Mouse (Mus musculus) monocyte, adult 5-6 weeks (primary cell): Measurements from ENCODE around the gene Btbd11. TPM values are rescaled to one million over a fixed set of nuclear protein-coding genes. Genes with fewer than 3 reads are reported as not detected.
"Not testable (repeated sequence)": the region's sequence is repeated elsewhere in the genome, so short reads cannot be mapped to it uniquely, and the experiment has no call there.

Experiments
- ATAC-seq: fragments of 153-309, 156-312 bp; replicated peaks from 2 replicates; pipeline ENCODE4 v1.8.0; 2017; ENCODE audit warnings: mild to moderate bottlenecking; ENCODE audit not compliant: low TSS enrichment, insufficient number of reproducible peaks, severe bottlenecking, poor library complexity, low FRiP score
- total RNA-seq: library from RNA; stranded (forward); fragments of 200-1000, 200-491, 200-594 nt; gene quantifications from 3 replicates; pipeline ENCODE4 v1.2.3, GENCODE M21; 2017

Btbd11 gene
- total RNA-seq, 1 experiment from 2014 or later = 1.6 TPM

DNA sequence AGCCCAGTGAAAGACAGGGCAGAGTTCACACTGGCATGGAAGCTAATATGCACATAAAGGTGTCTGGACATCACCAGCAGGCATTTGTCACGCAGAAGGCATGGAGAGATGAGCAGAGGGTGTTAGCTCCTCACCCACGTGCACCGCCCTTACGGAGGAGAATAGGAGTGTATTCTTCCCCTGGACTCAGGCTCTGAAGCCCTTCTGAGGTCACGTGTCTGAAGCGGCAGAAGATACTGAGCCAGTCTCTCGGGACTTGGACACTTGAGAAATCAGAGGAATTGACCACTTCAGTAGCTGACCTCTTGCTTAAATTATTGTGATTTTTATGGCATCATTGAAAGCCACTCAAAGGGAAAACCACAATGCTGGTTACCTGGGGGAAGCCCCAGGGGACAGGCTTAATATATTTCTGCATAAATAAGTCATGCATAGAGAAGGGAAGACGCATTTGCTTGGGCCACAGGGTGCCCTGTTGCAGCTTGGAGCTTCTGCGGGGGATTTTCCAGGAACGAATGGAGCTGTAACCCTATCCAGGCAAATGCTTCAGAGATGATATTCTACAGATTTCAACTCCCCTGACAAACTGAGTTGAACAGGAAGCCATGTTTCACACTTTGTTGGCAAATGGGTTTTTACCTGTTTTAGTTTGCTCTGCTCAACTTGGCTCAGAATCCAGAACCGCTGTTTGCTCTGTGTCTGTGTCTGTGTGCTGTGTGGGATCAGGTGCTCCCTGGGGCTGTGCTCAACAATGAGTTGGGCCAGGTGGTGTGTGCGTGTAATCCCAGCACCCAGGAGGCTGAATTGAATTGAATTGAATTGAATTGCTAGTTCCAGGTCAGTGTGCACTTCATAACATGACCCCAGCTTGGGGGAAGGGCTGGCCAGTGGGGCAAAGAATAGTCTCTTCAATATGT, 231.1 kb downstream of the Btbd11 start:
- ATAC-seq = no peak

- no peak for ATAC-seq
Observed at GRCm38 (mm10) chr10:85621067-85621466, 234.5 kb downstream of the Btbd11 start.

DNA sequence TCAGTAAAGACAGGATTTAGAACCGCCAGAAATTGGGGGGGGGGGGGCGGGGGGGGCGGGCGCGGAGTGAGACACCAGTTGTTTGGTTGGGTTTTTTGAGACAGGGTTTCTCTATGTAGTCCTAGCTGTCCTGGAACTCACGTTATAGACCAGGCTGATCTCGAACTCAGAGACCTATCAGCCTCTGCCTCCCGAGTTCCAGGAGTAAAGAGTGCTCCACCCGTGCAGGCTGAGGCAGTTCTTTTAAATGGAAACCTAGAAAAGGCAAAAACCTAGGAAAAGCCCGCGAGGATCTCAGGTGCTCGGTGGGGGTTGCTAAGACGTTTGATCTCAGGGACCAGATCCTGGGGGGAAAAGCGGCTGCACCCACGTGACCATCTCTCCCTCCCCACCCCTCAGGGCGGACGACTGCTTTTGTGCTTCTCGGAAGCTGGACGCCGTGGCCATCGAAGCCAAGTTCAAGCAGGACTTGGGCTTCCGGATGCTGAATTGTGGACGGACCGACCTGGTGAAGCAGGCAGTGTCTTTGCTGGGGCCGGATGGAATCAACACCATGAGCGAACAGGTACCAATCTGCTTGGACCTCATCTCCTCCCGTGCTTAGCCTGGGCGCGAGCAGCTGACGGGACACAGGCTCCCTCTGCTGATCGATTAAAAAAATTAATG, 238.0 kb downstream of the Btbd11 start:
- ATAC-seq = 0 out of 2 replicates have a peak, but pooled peaks have one; percentile 15

DNA sequence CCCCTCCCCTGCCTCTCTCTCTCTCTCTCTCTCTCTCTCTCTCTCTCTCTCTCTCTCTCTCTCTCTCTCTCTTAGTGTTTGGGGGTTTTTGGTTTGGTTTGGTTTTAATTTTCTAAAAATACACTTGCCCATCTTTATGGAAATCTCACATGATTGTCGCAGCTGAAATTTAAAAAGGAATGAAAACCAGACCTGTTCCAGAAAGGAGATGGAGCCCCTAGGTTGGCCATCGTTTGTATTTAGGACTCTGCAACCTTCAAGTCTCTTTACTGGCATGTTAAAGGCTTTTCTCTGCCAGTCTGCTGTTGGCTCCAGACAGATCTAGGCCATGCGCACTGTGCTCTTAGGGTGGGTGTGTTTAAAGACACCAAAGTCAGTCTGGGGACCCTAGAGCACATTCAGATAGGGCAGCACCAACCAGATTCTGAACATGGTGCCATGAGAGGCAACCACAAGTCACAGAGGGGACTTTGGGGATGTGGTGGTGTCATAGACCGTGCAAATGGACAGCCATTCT, 238.6 kb downstream of the Btbd11 start:
- no peak for ATAC-seq

- no peak for ATAC-seq
Observed at GRCm38 (mm10) chr10:85632030-85632429, 245.4 kb downstream of the Btbd11 start.

DNA sequence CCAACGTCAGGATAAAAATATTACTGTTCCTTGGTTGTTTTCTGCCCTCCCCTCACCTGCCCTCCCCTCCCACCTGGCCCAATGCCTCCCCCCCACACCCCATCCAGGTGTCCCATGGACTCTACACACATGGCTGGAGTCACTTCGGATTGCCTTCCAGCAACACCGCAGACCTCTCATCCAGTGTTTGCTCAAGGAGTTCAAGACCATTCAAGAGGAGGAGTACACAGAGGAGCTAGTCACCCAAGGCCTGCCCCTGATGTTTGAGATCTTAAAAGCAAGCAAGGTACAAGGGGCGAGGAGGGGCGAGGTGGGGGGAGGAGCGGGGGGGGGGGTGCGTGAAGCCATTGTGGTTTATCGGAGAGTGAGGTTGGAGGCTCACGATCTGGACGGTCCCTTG, 247.0 kb downstream of the Btbd11 start:
- ATAC-seq = no peak

DNA sequence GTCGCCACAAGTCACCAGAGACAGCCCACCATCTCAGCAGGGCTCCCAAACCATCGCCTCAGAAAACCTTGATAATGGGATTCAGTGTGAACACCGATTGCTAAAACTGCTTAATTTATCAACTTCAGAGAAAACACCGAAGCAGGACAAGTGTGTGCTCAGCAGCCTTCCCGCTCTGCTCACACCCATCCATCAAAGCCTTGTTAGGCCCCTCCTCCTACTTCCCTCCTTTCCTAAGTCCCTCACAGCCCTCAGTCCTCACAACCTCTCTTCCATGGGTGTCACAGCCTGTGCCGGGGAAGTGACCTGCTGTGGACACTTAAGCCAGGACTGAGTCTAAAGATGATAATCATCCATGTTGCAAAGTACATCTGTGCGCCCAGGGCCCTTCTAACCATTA, 251.0 kb downstream of the Btbd11 start:
- ATAC-seq = no peak

- ATAC-seq = no peak
Observed at GRCm38 (mm10) chr10:85638141-85638540, 251.5 kb downstream of the Btbd11 start.

DNA sequence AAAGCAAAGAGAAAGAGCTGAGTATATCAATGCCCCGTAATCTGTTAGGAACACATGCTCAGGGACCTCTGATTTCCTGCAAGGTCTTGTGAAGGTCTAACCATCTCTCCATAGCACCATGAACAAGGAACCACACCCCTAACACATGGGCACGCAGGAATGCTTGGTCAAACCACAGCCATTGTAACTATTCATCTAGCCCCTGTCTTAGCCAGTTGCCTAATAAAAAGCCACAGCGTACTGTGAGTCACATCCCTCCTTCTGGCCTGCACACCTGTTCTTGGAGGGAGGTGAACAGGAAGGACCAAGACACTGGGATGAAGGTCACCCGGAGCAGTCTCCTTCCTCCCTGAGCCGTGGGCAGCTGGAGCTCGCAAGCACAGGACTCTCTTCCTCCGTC, 253.0 kb downstream of the Btbd11 start:
- no peak for ATAC-seq

GRCm38 (mm10) chr10:85640408-85640807, 253.8 kb downstream of the Btbd11 start:
- no peak for ATAC-seq

- ATAC-seq = no peak
Observed at GRCm38 (mm10) chr10:85645346-85645745, 258.7 kb downstream of the Btbd11 start.

DNA sequence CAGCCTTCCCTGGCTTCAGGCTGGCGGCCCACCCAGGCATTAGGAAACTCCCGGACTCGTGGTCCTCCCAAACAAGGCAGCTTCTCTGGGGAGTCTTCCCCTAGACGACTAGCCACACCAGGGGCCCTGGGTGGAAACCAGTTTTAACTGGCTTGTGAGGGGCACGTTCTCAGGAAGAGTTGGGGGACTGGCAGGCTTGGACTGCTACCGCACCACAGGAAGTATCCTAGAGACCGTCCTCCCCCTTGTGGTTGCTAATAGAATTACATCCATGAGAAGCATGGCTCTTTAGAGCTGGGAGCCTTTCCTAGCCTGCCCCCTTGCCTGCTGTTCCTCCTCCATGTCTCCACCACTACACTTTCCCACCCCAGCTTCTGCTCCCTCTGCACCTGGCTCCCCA, 265.1 kb downstream of the Btbd11 start:
- no peak for ATAC-seq

DNA sequence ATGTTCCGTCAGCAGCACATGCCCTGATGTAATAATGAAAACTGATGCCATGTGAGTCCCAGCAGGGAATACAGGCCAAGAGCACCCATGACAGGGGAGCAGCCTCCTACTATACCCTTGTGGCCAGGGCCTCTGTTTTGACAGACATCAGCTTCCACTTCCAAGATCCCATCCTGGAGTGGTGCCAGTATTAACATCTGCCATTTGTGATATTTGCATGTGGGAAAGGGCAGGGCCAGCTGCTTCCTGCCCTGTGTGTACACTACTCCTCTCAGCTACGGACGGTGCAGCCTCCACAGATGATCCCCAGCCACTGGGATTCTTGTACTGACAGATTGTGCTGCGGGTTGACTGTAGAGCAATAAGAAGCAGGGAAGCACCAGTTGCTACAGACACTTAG, 269.3 kb downstream of the Btbd11 start:
- ATAC-seq = no peak

DNA sequence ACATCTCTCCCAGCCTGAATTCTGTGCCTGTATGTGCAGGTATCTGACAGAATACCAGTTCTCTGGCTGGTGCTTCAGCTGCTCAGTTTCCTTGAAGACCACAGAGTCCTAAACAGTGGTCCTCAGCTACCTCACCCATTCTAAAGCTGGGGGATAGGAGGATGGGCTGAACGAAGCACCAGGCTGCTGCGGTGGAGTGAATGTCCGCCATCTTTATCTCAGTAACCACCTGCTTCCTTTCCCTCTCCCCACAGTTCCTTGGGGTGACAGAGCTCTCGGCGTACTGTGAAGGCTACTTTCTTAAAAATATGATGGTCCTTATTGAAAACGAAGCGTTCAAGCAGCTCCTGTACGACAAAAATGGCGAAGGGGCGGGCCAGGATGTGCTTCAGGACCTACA, 271.3 kb downstream of the Btbd11 start:
- ATAC-seq = no peak

GRCm38 (mm10) chr10:85673512-85673921, 286.9 kb downstream of the Btbd11 start:
- ATAC-seq = no peak

GRCm38 (mm10) chr10:85678635-85679034, 292.0 kb downstream of the Btbd11 start:
- no peak for ATAC-seq

- ATAC-seq = no peak
Observed at GRCm38 (mm10) chr10:85682446-85682845, 295.8 kb downstream of the Btbd11 start.

GRCm38 (mm10) chr10:85694429-85694828, 307.8 kb downstream of the Btbd11 start:
- not testable (repeated sequence) for ATAC-seq

DNA sequence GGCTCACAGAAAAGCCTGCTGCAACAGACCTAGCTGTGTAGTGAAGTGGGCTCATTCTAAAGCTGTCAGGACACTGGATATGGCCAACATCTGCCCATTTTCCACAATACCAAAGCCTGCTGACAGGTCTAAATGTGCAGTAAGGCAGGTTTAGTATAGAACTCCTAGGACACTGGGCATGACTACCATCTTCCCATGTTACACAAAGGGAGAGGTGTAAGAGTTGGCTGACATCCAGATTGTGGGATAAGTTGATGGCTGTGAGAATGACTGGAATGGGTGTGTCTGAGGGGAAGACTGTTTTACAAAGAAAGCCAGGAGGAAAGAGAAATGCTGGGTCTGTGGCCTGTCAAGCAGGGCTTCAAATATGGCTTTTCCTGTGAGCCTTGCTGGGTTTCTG, 313.1 kb downstream of the Btbd11 start:
- ATAC-seq = no peak

DNA sequence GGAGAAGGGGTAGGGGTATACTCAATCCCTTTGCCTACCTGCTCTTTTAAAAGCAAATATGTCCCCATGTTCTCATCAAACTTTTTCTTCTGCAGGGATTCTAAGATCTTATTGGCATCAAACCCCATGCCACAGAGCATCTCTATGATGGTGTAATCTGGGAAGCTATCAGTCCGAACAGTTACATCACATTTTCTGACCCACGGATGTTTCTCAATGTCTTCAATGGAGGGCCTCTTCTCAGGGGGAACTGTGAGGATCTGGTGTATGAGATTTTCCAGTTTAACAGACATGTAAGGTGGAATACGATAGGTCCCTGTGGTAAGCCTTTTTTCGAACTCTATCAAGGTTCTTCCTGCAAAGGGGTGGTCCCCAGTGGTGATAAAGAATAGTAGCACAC, 323.2 kb downstream of the Btbd11 start:
- ATAC-seq = not testable (repeated sequence)
